1 mouse cellular context compared by ENCODE assay signal in genomic region chr1:55130943-55131401, GRCm38 (mm10).
TF ChIP-seq lines count a peak whose summit lies in the region.

Mob4 (plus strand) TSS chr1:55131231.

TF ChIP-seq in CH12.LX, 34 proteins besides CTCF, POLR2A, EP300 and RAD21 (continued from another document):
- peak; percentile 24; the same call in 1 of the 2 replicates for TF ChIP-seq CHD2 (IDR thresholded peaks at IDR 0.05; ENCODE audit: low read length)
- peak; percentile 90 for TF ChIP-seq ZMIZ1 (IDR thresholded peaks at IDR 0.05; ENCODE audit: low read depth, low read length)
- TF ChIP-seq UBTF (IDR thresholded peaks at IDR 0.05; ENCODE audit: low read depth, low read length), result no peak
- TF ChIP-seq USF1 (IDR thresholded peaks at IDR 0.05; ENCODE audit: low read depth, low read length), result no peak
- peak; percentile 90 for TF ChIP-seq ELF1 (IDR thresholded peaks at IDR 0.05; ENCODE audit: low read depth, low read length)
- TF ChIP-seq TCF12 (IDR thresholded peaks at IDR 0.05; ENCODE audit: low read depth, low read length), result peak; percentile 91
- TF ChIP-seq ZC3H11A (IDR thresholded peaks at IDR 0.05; ENCODE audit: low read depth, low read length), result no peak
- no peak; the same call in 1 of the 2 replicates for TF ChIP-seq RCOR1 (conservative IDR thresholded peaks at IDR 0.05; ENCODE audit: low read depth, low read length)
- TF ChIP-seq SMC3 (IDR thresholded peaks at IDR 0.05; ENCODE audit: low read depth, low read length), result no peak
- peak; percentile 90 for TF ChIP-seq BHLHE40 (IDR thresholded peaks at IDR 0.05; ENCODE audit: low read depth, low read length)
- peak; percentile 80; the same call in 1 of the 2 replicates for TF ChIP-seq KAT2A (IDR thresholded peaks at IDR 0.05; ENCODE audit: insufficient replicate concordance, low read length)
- TF ChIP-seq IRF4 (IDR thresholded peaks at IDR 0.05; ENCODE audit: low read depth, low read length), result peak; percentile 74; the same call in 1 of the 2 replicates
- no peak; the same call in 1 of the 2 replicates for TF ChIP-seq MYC (IDR thresholded peaks at IDR 0.05; ENCODE audit: low read depth, low read length)
